Mouse (Mus musculus) embryo, embryonic 10.5 days (tissue): ENCODE measurements around the gene Lmntd2.
"Not testable (repeated sequence)": the region's sequence is repeated elsewhere in the genome, so short reads cannot be mapped to it uniquely, and the experiment has no call there.

Source experiments
- DNase-seq: peaks from one replicate; pipeline ENCODE4 v3.0.0-alpha.2; 2015; ENCODE audit warnings: low spot score

Lmntd2 gene

GRCm38 (mm10) chr7:141213605-141214235 is at the start of gene Lmntd2:
TSS of gene Lmntd2 (minus strand) at chr7:141214080.
- no peak for DNase-seq

- DNase-seq, result no peak
These were observed 49.8 kb upstream of the Lmntd2 start for GRCm38 (mm10) chr7:141263640-141264039.

- no peak for DNase-seq
These were observed 47.6 kb upstream of the Lmntd2 start for GRCm38 (mm10) chr7:141261480-141261879.

- DNase-seq, result no peak
These were observed 42.3 kb upstream of the Lmntd2 start for GRCm38 (mm10) chr7:141256159-141256558.

GRCm38 (mm10) chr7:141250486-141250885 is 36.6 kb upstream of the Lmntd2 start:
- not testable (repeated sequence) for DNase-seq

GRCm38 (mm10) chr7:141231551-141231950 is 17.7 kb upstream of the Lmntd2 start:
- DNase-seq, result no peak

- no peak for DNase-seq
These were observed 17.2 kb upstream of the Lmntd2 start for GRCm38 (mm10) chr7:141231111-141231510.

- DNase-seq, result no peak
These were observed 16.7 kb upstream of the Lmntd2 start for GRCm38 (mm10) chr7:141230570-141230969.

- no peak for DNase-seq
These were observed 15.8 kb upstream of the Lmntd2 start for GRCm38 (mm10) chr7:141229702-141230101.

GRCm38 (mm10) chr7:141228279-141229067 is 14.6 kb upstream of the Lmntd2 start, which contains the start of gene Phrf1:
TSS of gene Phrf1 (plus strand) at chr7:141228784.
- DNase-seq, result peak; percentile 92

GRCm38 (mm10) chr7:141227796-141228195 is 13.9 kb upstream of the Lmntd2 start:
- DNase-seq, result no peak

GRCm38 (mm10) chr7:141226535-141226934 is 12.7 kb upstream of the Lmntd2 start:
- no peak for DNase-seq

GRCm38 (mm10) chr7:141222696-141223215 is 8.9 kb upstream of the Lmntd2 start:
- no peak for DNase-seq

GRCm38 (mm10) chr7:141222126-141222467 is 8.2 kb upstream of the Lmntd2 start:
- no peak for DNase-seq

GRCm38 (mm10) chr7:141221249-141222125 is 7.6 kb upstream of the Lmntd2 start:
- DNase-seq, result peak; percentile 99

- no peak for DNase-seq
These were observed 6.5 kb upstream of the Lmntd2 start for GRCm38 (mm10) chr7:141220377-141220776.

- no peak for DNase-seq
These were observed 5.7 kb upstream of the Lmntd2 start for GRCm38 (mm10) chr7:141219558-141220099.

- no peak for DNase-seq
These were observed 4.8 kb upstream of the Lmntd2 start for GRCm38 (mm10) chr7:141218557-141219133.

- DNase-seq, result no peak
These were observed 4.3 kb upstream of the Lmntd2 start for GRCm38 (mm10) chr7:141218141-141218540.

GRCm38 (mm10) chr7:141217343-141218013 is 3.6 kb upstream of the Lmntd2 start:
- DNase-seq, result no peak

- DNase-seq, result no peak
These were observed 3.0 kb upstream of the Lmntd2 start for GRCm38 (mm10) chr7:141216894-141217293.
